Mouse (Mus musculus): ENCODE measurements around the gene Fam13c.
"Not testable (repeated sequence)": the region's sequence is repeated elsewhere in the genome, so short reads cannot be mapped to it uniquely, and the experiment has no call there.

The Fam13c gene

DNA sequence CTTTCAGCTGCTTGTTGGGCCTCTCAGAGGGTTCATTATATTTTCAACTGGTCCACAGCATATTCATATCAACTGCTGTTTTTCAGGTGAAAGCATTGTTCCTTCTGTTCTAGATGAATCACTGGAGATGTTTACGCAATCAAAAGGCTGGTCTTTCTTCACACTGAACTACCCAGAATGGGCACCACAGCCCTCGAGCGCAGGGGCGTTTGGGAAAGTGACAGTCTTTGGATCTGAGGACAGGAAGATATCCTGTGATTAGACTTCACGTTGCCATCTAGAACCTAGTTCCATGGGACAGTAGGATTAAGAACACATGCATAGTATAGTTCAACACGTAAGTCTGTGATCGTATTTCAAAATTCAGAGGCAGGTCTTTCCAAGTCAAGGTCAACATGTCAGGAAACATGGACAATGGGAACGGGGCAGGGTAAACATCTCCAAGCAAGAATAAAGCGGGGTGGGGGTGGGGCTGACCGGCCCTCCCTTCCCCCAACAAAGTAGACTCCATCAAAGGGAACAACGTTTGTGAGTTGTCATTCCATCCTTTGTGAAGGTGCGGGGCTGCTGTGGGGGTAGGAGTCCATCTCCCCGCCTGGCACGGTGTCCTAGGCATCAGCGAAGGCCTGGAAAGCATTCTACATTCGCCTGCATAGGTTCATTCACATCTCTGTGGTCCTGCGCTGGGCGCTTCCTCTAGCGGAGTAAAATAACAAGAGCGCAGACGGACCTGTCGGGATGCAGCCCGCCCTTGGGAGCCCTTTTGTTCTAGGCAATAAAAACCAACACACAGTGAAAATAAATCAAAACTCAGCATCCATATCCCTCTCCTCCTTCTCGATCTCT, at the start of gene Fam13c:
Fam13c (plus strand) TSS at position 806 of the 846 bp plus-strand sequence.
- no peak for DNase-seq

DNA sequence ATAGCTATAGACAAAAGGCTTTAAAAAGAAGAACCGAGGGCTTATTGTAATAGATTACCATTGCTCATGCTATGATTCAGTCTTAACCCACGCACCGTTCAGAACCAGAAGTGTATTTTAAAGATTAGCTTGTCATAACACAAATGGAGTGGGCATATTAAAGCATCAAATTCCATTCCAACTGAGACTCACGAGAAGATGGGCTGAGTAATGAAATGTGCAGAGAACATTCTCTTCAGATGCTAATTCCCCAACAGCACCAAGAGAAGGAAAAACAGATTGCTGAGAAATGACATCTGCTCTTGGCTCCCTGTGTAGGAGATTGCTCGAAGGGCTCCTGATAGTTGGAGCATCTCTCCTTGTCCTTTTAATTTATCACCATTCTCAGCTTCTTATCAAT, 44.4 kb upstream of the Fam13c start:
- no peak for DNase-seq

DNA sequence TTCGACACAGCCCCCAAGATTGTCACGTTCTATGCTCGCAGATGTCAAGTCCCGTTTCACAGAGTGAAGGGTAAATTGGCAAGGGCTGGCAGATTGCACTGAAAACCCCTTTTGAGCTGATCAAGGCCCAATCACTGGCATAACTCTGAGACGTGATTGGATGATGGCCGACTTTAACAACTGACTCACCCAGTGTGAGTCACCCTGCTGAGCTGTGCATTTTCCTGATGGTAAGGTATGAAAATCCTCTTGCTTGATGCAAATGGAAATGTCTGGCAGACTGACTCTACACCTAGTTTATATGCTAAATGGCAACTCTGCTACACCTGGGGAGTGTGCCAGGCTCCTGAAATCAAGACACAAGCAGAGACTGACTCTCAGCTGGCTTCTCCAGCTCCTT, 42.1 kb upstream of the Fam13c start:
- DNase-seq: no peak

DNA sequence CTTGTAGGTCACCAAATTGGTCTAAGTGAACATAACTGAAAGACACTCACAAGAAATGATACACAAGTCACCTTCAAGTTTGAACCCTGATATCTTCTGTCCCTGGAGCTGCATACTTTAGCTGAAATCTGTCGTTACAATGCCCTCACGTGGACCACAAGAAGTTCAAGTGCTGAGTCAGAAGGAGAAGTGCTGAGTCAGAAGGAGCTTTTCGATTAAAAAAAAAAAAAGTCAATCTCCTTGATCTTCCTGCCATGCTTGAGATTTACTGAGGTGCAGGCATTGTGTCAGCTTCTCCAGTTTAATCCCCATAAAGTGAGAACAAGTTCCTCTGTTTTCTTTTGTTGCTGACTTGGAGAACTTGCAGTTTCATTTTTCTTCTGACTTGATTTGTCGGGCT, 38.3 kb upstream of the Fam13c start:
- DNase-seq: no peak

DNA sequence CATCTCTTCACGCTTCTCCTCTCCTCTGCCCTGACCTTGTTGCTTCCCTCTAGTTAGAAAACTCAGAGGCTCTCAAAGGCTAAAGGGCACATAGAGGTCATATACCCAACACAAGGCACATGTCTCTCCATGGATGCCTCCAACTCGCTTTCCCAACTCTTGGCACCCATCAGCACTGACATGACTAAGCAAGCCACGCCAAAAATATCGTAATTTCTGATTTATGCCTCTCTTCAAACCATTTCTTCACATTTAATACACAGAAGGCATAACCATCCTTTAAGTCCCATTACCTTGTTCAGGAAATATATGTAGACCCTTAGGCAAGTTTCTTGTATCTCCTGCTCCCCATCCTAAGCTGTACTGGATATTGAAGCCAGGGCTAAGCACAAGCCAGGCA, 37.6 kb upstream of the Fam13c start:
- DNase-seq: no peak

DNA sequence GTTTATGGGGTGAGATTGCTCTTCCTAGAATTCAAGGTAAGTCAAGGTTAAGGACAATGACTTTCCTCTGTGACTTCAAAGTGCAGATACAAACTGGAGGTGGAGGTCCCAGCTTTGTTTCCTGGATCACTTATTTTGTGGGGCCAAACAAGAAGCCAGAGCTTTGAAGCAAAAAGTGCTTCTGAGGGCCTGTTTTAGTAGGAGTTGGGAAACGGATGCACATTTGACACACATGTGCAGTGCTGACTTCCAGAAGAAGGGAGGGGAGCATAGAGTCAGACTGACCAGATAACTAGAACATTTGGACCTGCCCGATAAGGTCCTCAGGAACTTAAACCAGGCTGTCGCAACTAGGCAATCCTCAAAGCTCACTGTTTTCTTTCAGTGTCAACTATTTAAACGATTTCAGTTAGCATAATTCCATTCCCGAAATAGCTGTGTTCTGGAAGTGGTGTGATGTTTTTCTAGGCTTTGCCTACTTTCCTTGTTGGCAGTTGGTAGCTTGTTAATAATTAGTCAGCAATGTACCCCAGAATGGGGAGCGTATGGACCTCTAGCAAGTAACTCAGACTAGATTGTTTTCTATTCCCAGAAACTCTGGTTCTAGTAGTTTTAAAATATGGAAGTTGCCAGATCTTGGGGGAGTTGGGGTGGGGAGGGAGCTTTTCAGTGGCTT, 22.3 kb upstream of the Fam13c start:
- DNase-seq: no peak

DNA sequence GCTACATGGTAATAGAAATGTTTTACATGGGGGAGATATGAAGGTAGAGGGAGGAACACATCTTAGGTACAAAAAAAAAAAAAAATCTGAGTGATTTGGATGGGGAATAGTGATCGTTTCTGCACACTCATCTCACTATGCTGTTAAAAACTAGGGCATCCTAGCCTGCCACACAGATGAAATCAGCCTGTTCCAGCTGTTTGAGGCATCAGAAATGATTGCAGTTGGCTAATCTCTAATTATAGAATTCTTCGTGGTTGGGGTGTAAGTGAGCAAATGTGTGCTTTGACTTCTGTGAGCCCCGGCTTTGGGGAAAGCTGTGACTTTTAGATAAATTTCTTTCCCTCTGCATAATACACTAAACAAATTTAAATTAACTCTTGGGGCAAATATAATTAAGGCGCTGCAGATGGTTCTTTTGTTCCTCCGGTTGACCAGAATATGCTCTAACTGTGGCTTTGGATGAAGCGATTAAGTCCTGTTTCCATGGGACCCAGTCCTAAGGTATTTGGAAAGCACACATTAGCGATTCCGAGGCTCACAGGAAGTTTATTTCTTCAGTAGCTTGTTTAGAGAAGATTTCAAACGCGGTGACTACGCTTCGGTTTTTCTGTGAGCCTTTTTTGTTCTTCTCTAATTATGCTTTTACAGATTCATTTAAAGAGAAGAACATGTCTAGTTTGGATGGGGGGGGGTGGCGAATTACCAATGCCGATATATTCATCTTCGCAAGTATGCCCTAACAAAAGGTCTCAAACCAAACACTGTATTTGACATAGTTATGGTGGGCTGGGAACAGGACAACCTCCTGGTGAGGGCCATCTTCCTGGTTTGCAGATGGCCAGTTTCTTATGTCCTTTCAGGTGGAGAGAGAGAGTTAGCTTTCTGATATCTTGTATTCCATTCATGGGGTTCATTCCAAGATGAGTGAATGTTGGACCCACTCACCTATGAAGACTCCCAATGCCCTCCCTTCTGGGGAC, 20.7 kb upstream of the Fam13c start:
- no peak for DNase-seq

DNA sequence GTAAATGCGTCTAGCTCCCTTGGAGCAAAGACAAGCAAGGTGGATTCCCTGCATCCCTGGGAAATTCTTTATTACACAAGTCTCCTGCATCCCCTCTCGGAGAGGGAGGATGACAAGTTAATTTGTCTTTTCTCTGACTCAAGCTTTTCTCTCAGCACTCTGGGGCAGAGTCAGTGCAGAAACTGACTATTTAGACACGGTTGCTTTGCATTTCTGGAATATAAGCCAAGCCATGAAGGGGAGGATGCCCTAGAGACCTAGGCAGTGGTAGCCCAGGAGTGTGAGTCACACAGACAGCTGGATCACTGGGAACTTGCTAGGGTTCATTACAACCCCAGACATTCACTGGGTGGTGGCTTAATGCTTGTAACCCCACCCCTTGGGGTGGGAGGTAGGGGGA, 13.9 kb upstream of the Fam13c start:
- DNase-seq: no peak

DNA sequence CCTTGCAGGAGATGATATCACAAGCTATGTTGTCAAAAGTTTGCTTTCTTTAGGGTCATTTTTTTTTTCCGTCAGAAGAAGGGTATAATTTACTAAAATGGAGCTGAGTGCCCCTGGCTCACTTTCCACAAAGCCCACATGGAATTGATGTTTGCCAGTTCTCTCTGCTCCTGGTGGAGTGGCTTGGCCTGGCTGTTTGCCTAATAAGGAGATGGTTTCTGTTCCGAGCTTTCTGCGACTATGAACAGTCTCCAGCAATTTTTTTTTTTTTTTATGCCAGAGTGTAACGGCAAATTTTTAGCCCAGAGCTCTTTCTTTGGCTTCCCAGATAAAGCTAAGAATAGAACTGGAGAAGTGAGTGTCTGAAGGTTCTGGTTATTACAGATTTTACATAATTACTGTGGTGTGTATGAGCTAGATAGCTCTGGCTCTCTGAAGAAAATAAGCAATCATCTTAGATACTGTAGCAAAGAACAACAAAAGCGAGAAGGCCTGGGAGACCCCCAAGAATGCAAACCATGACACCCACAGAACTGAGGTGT, 12.1 kb upstream of the Fam13c start:
- DNase-seq: no peak

DNA sequence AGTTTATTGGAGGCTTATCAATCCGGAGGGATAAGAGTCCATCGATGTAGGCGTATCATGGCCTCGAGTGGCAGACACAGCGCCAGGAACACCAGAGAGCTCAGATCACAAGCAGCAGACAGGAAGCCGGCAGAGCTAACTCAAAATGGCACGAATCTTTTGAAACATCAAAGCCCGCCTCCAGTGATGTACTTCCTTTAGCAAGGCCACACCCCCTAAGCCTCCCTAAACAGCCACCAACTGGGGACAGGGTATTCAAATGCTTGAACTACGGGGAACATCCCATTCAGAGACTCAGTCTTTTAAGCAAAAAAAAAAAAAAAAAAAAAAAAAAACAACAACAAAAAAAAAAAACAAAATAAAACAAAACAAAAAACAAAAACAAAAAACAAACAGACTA, 10.9 kb upstream of the Fam13c start:
- no peak for DNase-seq

DNA sequence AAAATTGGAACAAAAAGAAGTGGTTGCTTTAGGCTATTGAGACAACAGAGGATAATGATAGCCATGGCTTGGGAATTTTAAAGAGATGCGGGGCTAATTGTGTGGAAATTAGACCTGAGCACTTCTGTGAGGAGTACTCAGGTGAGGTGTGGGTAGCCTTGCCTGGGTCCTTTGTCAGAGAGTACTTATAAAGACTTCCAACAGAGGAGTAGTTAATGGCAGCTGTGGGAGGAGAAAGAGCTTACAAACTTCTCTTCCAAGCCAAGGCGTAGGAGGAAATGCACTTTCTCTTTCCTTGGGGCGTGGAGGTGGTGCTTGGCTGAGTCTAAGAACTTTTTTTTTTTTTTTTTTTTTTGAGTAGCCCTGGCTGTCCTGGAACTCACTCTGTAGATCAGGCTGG, 6.9 kb upstream of the Fam13c start:
- no peak for DNase-seq

DNA sequence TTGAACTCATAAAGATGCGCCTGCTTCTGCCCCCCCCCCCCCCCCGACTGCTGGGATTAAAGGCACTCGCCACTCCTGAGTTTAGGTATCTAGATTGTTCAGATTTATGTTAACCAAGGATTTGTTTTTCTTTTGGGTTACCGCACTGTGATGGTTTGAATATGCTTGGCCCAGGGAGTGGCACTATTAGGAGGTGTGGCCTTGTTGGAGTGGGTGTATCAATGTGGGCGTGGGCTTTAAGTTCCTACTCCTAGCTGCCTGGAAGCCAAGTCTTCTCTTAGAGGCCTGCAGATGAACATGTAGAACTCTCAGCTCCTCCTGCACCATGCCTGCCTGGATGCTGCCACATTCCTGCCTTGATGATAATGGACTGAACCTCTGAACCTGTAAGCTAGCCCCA, 6.5 kb upstream of the Fam13c start:
- not testable (repeated sequence) for DNase-seq

DNA sequence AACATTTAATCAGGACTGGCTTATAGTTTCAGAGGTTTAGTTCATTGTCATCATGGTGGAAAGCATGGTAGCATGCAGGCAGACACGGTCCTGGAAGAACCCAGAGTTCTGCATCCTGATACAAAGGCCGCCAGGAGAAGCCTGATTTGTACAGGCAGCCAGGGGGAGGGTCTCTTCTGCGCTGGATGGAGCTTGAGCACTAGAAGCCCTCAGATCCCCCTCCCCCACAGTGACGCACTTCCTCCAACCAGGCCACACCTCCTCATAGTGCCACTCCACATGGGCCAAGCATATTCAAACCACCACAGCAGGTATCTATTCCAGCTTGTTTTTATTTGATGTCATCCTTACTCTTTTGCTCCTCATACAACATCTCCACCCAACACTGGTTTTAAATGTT, 3.6 kb upstream of the Fam13c start:
- DNase-seq: no peak

DNA sequence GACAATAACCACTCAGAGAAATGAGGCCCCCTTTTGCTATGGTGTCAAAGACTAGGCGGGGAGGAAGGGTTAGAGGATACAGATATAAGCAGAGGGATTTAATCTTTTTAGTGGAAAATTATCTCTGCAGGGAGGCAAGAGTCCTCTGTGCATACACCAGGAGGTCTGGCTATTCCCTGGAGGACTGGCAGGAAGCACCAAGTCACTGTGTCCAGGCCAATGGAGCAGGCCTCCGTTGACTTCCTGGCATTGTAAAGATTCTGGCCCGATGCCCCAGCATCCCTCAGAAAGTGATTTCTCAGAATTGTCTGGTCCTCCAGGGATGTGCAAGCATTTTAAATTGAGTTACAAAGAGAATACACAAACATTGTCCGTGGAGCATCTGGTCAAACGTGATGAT, 3.0 kb upstream of the Fam13c start:
- DNase-seq: no peak

DNA sequence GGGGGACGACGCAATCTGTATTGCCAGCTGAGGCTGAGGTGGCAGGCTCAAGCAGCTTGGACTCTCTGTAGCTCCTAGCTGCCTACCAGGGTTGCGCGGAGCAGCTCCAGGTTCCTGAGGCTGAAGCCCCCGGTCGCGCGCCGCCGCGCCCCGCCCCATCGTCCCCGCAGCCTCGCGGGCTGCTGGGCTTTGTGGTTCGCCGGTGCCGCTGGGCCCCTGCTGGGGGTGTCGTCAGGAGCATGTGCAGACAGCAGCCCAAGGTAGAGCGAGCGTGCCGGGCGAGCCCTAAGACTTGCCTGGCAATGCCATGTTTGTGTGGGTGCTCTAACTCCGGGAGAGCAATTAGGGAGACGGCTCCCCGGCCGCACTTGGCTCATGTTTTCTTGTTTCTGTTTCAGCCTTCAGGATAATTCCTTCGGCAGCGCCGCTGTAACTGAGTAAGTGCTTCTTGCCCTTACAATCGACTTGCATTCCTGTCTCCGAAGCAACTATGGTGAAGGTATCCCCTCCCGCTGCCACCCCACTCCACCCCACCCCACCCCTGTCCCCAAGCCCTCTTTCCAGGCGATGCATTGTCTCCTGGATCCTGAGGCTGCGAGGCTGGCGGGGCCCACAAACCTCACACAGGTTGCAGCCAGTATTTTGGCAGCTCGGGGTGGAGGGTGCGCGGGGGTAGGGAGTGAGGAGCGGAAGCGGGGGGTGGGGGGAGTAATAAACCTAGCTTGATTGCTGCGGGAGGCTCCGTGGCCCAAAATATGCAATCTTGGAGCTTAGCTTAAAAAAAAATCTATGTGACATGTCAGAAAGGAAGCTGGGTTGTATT, 569 bp downstream of the Fam13c start:
- no peak for DNase-seq

DNA sequence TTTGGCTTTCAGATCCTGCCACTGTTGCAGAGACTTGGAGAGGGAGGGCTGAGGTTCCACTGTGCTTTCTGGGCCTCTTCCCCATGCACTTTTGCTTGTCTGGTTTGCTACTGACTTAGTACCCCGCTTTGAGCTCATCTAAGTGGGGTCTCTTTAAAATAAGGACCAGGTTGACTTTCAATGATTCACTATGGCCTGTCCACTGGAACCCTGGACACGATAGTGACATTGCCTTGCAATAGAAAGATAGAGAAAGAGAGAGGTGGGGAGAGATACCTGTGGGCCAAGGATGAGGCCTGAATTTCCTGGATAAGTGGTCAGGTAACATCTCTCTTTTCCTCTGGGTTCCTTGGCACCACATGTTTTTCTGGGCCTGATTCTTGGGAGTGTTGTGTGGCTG, 1.9 kb downstream of the Fam13c start:
- no peak for DNase-seq

DNA sequence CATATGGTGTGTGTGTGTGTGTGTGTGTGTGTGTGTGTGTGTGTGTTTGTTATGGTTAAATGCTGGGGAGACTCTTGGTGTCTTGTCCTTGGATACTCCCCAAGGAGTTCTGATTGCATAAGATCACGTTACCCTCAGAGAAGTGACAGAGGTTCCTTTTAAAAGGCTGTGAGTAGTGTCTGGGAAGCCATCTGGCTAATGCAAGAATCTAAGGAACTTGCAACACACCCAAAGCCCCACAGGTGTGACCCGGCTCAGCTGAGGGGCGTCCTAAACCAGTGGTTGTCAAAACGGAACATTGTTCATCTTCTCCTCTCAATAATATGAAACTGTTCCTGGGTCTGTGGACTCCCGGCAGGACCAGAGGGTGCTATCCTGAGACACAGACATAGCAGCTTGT, 2.3 kb downstream of the Fam13c start:
- DNase-seq: no peak

DNA sequence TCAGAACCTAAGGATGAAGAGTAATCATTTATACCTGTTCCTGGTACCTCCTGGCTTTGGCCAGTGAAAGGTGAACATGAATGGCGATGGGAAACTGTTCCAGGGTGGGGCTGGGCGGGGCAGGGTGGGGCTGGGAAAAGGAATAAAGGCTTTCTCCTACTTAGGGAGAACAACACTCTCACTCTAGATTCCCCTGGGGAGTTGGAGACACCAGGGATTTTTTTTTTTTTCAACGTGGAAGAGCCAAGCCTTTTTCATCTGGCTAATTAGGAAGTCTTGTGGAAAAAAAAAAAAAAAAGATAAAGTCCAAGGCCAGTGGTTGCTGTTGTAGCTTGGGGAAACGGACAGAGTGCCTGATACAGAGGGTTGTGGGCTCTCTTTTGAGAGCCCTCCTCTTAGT, 7.5 kb downstream of the Fam13c start:
- no peak for DNase-seq

DNA sequence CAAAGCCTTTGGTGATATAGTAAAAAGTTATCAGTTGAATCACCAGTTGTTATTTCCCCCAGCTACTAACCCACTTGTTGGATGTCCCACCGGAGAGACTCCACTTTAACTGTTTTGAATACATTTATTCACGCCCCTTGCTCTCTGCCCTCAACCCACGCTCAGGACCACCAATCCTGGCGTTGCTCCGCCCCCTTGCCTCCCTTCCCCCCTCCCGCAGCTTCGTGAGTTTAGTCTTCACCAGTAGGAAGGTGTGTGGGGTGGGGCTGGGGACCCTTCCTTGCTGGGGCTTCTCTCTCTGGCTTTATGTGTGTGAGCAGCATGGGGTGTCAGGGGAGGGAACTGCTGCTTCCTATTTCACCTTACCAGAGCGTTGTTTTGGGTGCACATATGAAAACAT, 8.9 kb downstream of the Fam13c start:
- no peak for DNase-seq

DNA sequence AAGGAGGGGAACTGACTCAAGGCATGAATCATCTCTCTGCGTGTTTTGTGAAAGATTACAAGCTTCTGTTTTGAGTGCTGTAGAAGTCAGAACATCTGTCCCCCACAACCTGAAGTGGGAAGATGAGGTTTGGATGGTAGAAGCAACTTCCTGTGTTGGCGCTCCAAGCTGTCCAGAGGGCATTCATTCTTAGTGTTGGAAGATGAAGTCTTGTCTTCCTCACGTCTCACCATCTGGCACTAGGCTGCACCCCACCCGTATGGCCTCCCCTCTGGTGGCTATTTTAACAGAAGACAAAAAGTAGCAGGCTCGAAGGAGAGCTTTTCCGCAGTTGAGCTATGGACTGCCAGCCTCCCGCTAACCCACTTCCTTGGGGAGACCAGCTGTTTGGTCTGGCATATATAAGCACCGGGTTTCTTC, 15.6 kb downstream of the Fam13c start:
- DNase-seq: no peak

DNA sequence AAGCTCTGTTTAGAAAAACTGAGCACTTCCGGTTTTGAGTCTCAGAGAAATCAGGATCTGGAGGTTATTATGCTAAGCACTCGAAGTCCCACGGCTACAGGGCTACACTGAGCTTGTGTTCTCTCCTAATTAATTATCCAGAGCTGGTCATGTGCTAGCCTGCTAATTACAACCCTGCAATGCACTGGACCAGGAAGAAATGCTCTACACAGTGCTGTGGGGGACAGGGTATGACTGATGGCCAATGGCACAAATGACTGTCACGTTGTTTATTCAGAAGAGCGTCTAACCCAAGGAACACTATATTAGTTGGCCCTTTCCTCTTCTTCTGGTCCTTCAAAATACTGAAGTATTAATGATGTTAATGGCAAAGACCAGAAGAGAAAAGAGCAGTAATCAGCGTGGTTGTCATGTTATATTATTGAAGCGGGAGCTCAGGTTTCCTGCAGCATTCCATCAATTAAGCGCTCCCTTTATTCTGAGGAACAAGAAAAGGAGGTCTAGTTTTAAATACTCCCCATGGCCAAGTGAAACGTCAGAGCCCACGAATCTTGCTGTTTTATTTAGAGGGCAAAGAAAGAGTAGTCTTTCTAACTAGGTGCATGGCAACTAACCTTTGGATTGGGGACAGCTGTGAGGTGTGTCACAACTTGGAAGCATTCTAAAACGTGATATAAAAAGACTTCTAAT, 18.4 kb downstream of the Fam13c start:
- no peak for DNase-seq

DNA sequence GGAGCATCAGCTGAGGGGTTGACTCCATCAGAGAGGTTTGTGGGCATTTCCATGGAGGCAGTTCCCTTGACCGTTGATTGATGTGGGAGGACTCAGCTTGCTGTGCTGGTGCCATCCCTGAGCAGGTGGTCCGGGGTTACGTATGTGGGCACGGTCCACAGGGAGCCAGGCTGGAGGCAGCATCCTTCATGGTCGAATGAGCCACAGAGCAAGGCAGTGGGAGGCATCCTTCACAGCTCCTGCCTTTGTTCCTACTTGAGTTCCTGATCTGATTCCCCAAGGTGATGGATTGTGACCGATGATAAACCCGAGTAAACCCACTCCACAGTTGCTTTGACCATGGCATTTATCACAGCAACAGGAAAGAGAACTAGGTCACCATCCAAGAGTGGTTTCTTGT, 25.4 kb downstream of the Fam13c start:
- DNase-seq: no peak

All from B cell, adult 2 months (primary cell).